Mouse (Mus musculus): Measurements from ENCODE around the gene Irs1. TPM values are rescaled to one million over a fixed set of nuclear protein-coding genes. Genes with fewer than 3 reads are reported as not detected.

Irs1 gene
- 4.4 and 4.6 TPM in 2 replicates for polyA plus RNA-seq (2015; fragmentation: Nextera tagmentation; extraction: Ambion mirVana)

DNA sequence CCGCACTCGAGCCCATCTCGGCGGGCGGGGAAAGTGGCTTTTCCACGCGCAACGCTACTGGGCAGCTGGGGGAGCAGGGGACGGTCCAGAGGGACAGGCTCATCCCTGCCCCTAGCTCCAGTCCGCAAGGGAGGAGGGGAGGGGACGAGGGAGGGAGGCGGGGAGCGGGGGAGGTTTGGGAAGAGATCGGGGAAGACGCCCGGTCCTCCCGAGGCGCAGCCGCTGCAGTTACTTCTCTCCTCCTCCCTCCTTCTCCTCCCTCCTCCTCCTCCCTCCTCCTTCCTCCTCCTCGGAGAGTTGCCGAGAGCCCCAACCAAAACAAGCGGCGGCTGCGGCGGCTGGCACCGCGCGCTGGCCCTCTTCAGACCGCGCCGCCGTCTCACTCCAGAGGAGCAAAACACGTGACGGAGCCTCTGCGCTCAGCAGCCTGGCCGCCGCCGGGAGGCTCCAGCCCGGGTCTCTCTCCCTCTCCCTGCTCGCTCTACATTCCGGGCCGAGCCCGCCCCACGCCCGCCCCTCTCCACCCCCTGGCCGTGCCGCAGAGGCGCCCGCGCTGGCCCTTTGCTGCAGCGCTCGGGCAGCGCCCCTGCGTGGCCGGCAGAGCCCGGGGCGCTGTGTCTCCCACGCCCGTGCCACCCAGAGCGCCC is at the start of gene Irs1:
TSS of gene Irs1 (minus strand) at position 266 of the 647 bp plus-strand sequence.
- Histone ChIP-seq H3K36me3 (peaks cover 7% of the 10 kb centered on the region; the same call in 1 of the 2 replicates), H3K27ac (peak within 1 kb of the TSS; percentile 97), H3K27me3 (replicated peaks) (no peaks in the 10 kb centered on the region), H3K4me1 (peaks cover 37% of the 10 kb centered on the region), H3K9ac (peak within 1 kb of the TSS; percentile 74), H3K4me2 (peak within 1 kb of the TSS; percentile 88), H3K4me3 (replicated peaks) (peak within 1 kb of the TSS; percentile 71), H3K9me3 (no peaks in the 10 kb centered on the region)
- WGBS, result 1% methylated on average over 43 of the region's 60 CpGs
- peak; percentile 90 for ATAC-seq (ENCODE audit: insufficient read depth, low FRiP score, low read depth)

DNA sequence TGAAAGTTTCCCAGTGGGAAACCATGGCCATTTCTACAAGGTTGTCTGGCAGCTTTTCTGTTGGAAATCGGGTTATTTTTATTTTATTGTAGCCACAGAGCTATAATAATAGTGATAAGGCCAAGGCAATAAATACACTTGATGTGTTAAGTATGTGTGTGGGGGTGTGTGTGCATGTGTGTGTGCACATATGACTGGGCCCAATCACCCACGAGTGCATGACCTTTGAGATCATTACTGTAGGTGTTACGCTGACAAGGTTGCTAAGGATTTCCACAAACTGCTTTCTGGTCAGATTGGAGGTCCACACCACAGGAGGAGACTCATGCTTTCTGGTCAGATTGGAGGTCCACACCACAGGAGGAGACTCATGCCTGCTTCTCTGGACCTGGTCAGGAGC is 43.3 kb upstream of the Irs1 start:
- 92% methylated on average over 3 of the region's 3 CpGs for WGBS
- Histone ChIP-seq H3K9ac (no peak overlapping the region), H3K27me3 (replicated peaks) (no peaks in the 10 kb centered on the region), H3K4me2 (no peak overlapping the region), H3K36me3 (no peaks in the 10 kb centered on the region), H3K9me3 (no peaks in the 10 kb centered on the region), H3K4me3 (replicated peaks) (no peak overlapping the region), H3K4me1 (no peaks in the 10 kb centered on the region), H3K27ac (no peak overlapping the region)
- no peak for ATAC-seq (ENCODE audit: insufficient read depth, low FRiP score, low read depth)

DNA sequence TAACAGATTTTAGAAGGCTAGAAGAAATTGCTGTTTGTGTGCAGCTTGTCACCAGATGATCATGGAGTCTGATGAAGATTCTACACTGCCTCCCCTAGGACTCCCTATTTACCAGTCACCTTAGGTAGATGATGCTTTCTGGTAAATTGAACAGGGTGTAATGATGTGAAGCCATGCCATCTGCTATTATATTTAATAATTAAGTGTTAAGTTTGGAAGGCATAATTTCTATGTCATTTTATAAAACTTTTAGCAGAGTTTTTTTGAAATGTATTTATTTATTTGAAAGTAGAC is 38.7 kb upstream of the Irs1 start:
- H3K9me3 ChIP-seq, result no peaks in the 10 kb centered on the region
- no peak overlapping the region for H3K4me3 ChIP-seq (replicated peaks)
- H3K36me3 ChIP-seq, result no peaks in the 10 kb centered on the region
- no peak overlapping the region for H3K9ac ChIP-seq
- no peaks in the 10 kb centered on the region for H3K4me1 ChIP-seq
- no peak for ATAC-seq (ENCODE audit: insufficient read depth, low FRiP score, low read depth)
- no peak overlapping the region for H3K4me2 ChIP-seq
- no peak overlapping the region for H3K27ac ChIP-seq
- no peaks in the 10 kb centered on the region for H3K27me3 ChIP-seq (replicated peaks)

DNA sequence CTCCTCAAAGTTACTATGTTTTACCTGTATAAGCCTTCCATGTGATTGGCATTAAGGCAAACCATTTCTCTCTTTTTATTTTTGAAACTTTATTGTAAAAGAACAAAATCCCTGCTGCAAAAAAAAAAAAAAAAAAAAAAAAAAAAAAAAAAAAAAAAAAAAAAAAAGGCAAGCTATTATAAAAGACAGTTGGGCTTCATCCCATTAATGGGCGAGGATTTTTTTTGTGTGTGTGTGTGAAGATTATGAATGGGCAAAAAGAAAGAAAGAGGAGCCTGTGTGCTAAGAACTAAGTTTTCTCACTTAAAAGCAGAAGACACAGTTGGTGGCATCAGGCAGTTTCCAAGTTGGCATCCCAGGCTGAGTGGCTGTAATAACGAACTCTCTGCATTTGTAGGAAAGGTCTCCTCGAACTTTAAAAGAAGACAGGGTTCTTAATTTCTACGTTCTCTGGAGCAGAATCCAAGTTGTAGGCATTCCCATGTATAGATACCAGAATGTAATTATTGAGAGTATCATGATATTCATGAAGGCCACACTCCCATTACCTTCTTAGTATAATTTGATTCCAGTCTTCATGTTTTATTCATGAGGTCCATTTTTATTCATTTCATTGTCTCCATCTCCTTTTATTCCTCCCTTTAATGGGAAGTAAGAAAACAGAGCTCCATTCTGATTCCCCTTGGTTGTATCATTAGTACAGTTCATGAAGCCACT is 38.2 kb upstream of the Irs1 start:
- ATAC-seq (ENCODE audit: insufficient read depth, low FRiP score, low read depth), result no peak
- no peak overlapping the region for H3K4me2 ChIP-seq
- WGBS, result 84% methylated on average over 4 of the region's 4 CpGs
- no peaks in the 10 kb centered on the region for H3K4me1 ChIP-seq
- H3K27me3 ChIP-seq (replicated peaks), result no peaks in the 10 kb centered on the region
- H3K9ac ChIP-seq, result no peak overlapping the region
- H3K4me3 ChIP-seq (replicated peaks), result no peak overlapping the region
- H3K36me3 ChIP-seq, result no peaks in the 10 kb centered on the region
- H3K27ac ChIP-seq, result no peak overlapping the region
- H3K9me3 ChIP-seq, result no peaks in the 10 kb centered on the region

DNA sequence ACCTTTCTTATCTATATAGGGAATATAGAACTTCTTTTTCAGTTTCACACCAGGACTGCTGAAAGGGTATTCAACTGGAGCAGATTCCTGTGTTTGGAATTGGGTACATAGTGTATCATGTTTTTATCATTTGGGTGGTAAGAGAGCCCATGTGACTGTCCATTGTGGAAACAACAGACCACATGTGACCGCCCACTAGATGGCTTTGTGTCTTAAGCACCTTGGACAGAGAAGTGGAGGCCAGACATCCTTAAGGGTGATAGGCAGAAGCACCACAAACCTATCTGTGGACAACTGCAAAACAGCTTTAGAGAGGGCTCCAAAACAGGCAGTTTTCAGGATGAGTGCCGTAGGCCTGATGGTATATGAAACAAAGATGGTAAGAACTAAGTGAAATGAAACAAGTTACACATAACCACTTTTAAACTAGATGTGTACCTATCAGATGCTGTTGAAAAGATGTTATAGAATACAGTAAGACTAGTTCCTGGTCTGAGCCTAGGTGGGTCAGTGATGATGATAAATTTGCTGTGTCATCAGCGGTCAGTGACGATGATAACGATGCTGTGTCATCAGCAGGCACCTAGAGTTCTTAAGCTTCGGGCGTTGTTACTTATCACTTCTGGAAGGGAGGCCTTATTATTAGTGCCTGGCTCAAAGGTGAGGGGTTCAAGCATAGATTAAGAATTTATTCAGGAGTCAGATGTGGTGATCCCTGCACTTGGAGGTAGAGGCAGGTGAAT is 37.0 kb upstream of the Irs1 start:
- Histone ChIP-seq H3K36me3 (no peaks in the 10 kb centered on the region), H3K27ac (no peak overlapping the region), H3K4me3 (replicated peaks) (no peak overlapping the region), H3K9me3 (no peaks in the 10 kb centered on the region), H3K9ac (no peak overlapping the region), H3K27me3 (replicated peaks) (no peaks in the 10 kb centered on the region), H3K4me1 (no peaks in the 10 kb centered on the region), H3K4me2 (no peak overlapping the region)
- 92% methylated on average over 7 of the region's 7 CpGs for WGBS
- ATAC-seq (ENCODE audit: insufficient read depth, low FRiP score, low read depth), result no peak

DNA sequence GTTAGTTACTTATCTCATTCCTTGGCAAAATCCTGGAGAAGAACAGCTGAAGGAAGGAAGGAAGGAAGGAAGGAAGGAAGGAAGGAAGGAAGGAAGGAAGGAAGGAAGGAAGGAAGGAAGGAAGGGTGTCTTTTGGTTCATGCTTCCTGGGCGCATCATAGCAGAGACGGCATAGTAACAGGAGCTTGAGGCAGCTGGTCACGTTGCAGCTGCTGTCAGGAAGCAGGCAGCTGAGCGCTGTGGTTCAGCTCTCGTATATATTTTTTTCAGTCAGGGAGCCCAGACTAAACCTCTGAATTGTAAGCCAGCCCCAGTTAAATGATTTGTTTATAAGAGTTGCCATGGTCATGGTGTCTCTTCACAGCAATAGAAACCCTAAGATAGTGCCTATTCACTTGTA is 34.9 kb upstream of the Irs1 start:
- whole genome bisulfite sequencing, result 76% methylated on average over 5 of the region's 5 CpGs
- Histone ChIP-seq H3K4me3 (replicated peaks) (no peak overlapping the region), H3K9me3 (no peaks in the 10 kb centered on the region), H3K27me3 (replicated peaks) (no peaks in the 10 kb centered on the region), H3K36me3 (no peaks in the 10 kb centered on the region), H3K4me1 (no peaks in the 10 kb centered on the region), H3K9ac (no peak overlapping the region), H3K27ac (no peak overlapping the region), H3K4me2 (no peak overlapping the region)
- no peak for ATAC-seq (ENCODE audit: insufficient read depth, low FRiP score, low read depth)

DNA sequence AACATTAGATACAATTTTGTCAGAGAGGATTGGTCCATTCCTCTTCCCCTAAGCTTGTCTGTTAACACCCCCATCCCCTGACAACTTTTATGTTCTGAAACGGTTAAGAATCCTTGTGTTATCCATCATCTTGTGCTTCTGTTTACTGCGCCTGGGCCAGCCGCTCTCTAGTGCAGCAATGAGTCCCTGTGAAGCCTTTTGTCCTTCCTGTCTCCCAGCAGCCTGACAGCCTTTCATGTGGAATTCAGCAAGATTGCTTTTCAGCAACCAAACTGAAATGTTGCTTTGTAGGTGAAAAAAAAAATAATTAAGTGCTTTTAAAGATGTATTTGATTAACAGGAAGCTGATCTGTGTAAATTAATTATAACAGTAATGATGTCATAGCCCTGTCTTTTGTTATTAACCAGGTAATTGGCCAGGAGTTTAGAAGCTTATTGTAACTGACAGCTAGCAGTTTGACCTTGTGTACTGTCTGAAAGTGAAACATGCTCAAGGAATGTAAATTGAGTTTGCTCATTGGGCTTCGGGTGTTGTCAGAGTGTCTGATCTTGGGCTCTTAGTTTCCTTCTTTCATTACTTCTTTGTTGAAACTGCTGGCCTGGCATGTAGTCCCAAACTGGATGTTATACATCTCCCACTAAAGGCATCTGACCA is 33.0 kb upstream of the Irs1 start:
- 26% methylated on average over 4 of the region's 4 CpGs for WGBS
- H3K4me2 ChIP-seq, result no peak overlapping the region
- no peak for ATAC-seq (ENCODE audit: insufficient read depth, low FRiP score, low read depth)
- H3K9ac ChIP-seq, result no peak overlapping the region
- H3K4me1 ChIP-seq, result no peaks in the 10 kb centered on the region
- no peaks in the 10 kb centered on the region for H3K9me3 ChIP-seq
- no peaks in the 10 kb centered on the region for H3K27me3 ChIP-seq (replicated peaks)
- H3K27ac ChIP-seq, result no peak overlapping the region
- H3K4me3 ChIP-seq (replicated peaks), result no peak overlapping the region
- H3K36me3 ChIP-seq, result no peaks in the 10 kb centered on the region

DNA sequence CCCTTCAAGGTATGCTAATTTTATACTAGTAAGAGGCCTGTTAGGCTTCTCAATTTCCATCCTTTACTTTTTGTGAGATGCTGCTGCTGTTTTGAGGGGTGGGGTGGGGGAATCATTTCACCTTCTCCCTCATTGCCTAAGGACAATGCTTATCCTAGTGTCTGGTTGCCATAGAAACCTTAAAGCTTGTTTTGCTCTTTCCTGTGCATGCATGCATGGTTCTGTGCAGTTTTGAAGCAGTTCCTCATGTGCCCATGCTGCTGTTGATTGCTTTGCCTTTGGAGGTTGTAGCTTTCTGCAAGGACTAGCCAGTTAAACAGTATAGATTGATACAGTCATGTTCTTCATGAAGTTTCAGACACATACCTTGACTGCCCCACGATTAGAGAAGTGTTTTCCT is 30.2 kb upstream of the Irs1 start:
- Histone ChIP-seq H3K4me1 (no peaks in the 10 kb centered on the region), H3K27ac (no peak overlapping the region), H3K36me3 (no peaks in the 10 kb centered on the region), H3K27me3 (replicated peaks) (no peaks in the 10 kb centered on the region), H3K4me2 (no peak overlapping the region), H3K9ac (no peak overlapping the region), H3K4me3 (replicated peaks) (no peak overlapping the region), H3K9me3 (no peaks in the 10 kb centered on the region)
- 84% methylated on average over 1 of the region's 1 CpGs for WGBS
- no peak for ATAC-seq (ENCODE audit: insufficient read depth, low FRiP score, low read depth)

DNA sequence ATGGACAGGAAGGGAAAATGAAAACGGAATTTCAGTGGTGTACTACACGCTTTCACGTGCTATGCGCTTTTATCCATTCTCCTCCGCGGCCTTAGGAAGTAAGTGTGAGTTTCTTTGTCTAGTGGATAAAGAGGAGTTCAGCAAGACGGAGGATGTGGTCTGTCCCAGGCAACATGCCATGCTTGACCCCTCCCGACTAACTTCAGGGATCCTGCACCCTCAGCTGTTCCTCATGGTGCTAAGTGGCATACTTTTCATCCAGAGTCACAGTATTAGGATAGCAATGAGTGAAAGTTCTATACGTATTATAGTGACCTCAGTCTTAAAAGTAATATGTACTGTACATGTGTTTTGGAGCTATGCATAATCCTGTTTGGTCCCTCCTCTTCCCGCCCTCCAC is 29.6 kb upstream of the Irs1 start:
- ATAC-seq (ENCODE audit: insufficient read depth, low FRiP score, low read depth), result no peak
- no peaks in the 10 kb centered on the region for H3K27me3 ChIP-seq (replicated peaks)
- no peaks in the 10 kb centered on the region for H3K36me3 ChIP-seq
- 89% methylated on average over 10 of the region's 10 CpGs for WGBS
- no peaks in the 10 kb centered on the region for H3K4me1 ChIP-seq
- no peak overlapping the region for H3K27ac ChIP-seq
- H3K4me2 ChIP-seq, result no peak overlapping the region
- no peak overlapping the region for H3K9ac ChIP-seq
- H3K9me3 ChIP-seq, result no peaks in the 10 kb centered on the region
- H3K4me3 ChIP-seq (replicated peaks), result no peak overlapping the region

DNA sequence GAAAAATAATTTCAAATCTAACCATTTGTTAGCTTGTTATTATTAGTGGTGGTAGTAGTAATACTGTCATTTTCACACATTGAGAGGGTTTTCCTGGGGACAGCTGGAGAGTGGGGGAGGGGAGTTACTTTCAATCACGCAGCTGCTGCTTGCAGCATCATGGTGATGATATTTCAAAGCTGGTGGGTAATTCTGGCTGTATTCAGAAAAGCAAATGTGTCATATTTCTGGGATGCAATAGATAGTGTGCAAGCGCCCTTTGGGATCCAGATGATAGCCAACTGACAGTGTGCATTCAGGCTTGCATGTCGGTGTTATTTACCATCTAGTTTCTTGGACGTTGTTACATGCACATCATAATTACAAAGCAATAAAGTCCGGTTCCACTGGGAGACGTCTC is 29.2 kb upstream of the Irs1 start:
- no peaks in the 10 kb centered on the region for H3K36me3 ChIP-seq
- no peaks in the 10 kb centered on the region for H3K27me3 ChIP-seq (replicated peaks)
- H3K4me3 ChIP-seq (replicated peaks), result no peak overlapping the region
- no peak overlapping the region for H3K27ac ChIP-seq
- WGBS, result 70% methylated on average over 6 of the region's 6 CpGs
- ATAC-seq (ENCODE audit: insufficient read depth, low FRiP score, low read depth), result no peak
- no peaks in the 10 kb centered on the region for H3K9me3 ChIP-seq
- no peaks in the 10 kb centered on the region for H3K4me1 ChIP-seq
- H3K4me2 ChIP-seq, result no peak overlapping the region
- H3K9ac ChIP-seq, result no peak overlapping the region

DNA sequence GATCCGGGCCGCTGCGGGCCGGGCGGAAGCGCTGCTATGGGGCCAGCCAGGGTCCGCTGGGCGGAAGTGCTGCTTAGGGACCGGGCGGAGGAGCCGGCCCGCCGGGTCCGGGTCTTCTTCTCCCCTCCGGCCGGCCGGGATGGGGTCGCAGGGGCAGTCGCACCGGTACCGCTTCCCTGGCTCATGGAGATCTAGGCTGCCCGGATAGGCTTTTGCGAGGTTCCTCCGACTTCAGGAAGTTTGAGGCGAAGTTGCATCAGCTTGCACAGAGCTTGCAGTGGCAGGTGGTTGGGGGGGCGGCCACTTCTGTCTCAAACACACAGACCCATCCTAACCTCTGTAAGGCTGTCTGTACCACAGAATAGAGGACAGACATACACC is 25.5 kb upstream of the Irs1 start:
- Histone ChIP-seq H3K27ac (peak overlapping the region; percentile 97), H3K36me3 (no peaks in the 10 kb centered on the region), H3K27me3 (replicated peaks) (no peaks in the 10 kb centered on the region), H3K4me3 (replicated peaks) (peak overlapping the region; percentile 97), H3K9ac (peak overlapping the region; percentile 83), H3K4me2 (peak overlapping the region; percentile 58), H3K4me1 (no peaks in the 10 kb centered on the region), H3K9me3 (no peaks in the 10 kb centered on the region)
- under 1% methylated on average over 26 of the region's 26 CpGs for WGBS
- peak; percentile 45 for ATAC-seq (ENCODE audit: insufficient read depth, low FRiP score, low read depth)

All from stomach, embryonic 15.5 days (tissue).